Mouse (Mus musculus) mature B cell (primary cell): ENCODE data around the gene Sv2b.

Experiments
- in situ Hi-C: fragments of 300-500 bp; cut with MboI; formaldehyde crosslinking; loops from 2 replicates; pipeline ENCODE4 v1.14.3; 2019

The Sv2b gene

DNA sequence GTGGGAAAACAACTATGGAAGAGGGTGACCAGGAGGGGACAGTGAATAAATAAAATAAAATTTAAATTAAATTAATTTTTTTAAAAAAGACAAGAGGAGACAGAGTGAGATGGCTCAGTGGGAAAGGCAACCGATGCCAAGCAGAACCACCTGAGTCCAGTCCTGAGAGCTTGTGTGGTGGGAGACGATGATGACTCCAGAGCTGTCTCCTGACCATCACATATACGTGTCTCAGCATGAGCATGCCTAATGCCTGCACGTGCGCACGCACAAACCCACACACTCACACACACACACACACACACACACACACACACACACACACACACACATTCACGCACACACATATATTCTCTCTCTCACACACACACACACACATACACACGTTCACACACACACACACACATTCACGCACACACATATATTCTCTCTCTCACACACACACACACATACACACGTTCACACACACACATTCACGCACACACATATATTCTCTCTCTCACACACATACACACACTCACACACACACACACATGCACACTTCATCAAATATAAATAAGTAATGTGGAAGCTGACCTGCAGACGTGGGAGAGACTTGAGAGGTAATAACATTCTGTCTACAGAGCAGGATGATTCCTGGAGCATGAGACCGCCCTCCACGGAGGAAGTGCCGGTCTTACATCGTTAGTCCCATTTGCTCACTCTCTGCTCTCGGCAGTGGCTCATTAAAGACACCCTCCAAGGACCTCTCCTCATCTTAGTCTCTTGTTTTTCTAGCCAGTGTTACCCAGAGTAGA, 206.3 kb downstream of the Sv2b start:
- in situ Hi-C loops = no loop called here

DNA sequence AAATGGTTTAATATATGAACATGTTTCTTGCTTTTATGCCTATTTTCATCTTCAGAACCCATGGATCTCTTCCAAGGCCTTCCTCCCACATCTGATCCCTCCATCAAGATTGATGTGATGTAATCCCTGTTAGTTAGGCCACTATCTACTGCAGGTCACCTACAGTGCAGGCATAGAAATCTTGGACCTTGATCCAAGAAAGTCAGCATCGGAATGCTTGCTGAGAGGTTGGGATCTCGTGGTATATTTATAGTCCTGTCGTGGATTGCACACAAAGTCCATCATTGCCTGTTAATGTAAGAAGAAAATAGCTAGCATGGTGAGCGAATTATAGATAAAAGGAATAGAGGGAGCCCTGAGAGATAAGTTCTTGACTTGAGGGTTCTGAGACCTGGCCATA, 223.6 kb downstream of the Sv2b start:
- in situ Hi-C loops = no loop called here

DNA sequence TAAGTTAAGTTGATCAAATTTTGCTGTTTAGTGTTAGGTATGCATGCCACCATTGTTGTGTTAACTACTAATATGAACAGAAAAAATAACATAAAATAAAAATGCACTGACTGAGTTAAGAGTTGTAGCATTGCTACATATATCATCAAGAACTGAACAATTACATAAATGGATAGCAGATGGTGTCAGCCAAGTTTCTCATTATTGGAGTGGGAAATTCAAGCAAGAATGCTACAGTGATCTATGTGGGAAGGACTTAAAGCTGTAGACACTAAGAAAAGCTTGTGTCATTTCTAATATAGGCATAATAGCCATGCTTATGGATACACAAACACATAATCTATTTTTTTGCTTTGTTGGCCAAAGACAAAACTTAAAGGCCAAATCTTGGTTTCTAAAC, 228.9 kb downstream of the Sv2b start:
- in situ Hi-C loops = no loop called here

DNA sequence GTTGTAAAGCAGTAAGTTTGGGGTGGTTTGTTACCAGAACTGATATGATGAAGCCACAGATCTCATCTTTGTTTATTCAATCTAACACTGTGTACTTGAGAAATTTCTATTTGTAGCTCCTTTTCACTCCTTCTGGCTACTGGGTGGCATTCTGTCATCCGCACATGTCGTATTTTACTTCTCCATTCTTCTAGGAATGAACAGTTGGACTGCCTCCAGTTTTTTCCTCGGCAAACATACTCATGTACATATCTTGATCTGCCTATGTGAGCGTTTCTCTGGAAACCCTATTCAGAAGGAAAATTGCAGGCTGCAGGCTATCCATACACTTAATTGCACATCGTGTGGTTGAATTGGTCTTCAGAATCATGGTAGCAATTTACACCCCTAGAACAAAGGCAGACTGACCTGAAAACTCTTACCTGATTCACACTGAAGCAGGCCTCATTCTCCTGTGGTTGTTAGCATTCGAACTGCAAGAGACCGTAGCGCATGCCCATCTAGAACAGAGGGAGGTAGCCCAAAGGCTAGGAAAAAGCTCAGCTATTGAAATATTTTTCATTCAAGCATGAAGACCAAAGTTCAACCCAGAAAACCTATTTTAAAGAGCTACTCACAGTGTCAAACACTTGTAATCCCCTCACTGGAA, 231.4 kb downstream of the Sv2b start:
- in situ Hi-C loops = no loop called here
